Mouse (Mus musculus): ENCODE measurements around the gene Ank3. TPM values are rescaled to one million over a fixed set of nuclear protein-coding genes. Genes with fewer than 3 reads are reported as not detected.
A peak's percentile ranks its signal among the peaks of the same experiment; 100 is the strongest.

Gene Ank3
- polyA plus RNA-seq, 1 experiment from 2014 or later: 13.4 TPM

DNA sequence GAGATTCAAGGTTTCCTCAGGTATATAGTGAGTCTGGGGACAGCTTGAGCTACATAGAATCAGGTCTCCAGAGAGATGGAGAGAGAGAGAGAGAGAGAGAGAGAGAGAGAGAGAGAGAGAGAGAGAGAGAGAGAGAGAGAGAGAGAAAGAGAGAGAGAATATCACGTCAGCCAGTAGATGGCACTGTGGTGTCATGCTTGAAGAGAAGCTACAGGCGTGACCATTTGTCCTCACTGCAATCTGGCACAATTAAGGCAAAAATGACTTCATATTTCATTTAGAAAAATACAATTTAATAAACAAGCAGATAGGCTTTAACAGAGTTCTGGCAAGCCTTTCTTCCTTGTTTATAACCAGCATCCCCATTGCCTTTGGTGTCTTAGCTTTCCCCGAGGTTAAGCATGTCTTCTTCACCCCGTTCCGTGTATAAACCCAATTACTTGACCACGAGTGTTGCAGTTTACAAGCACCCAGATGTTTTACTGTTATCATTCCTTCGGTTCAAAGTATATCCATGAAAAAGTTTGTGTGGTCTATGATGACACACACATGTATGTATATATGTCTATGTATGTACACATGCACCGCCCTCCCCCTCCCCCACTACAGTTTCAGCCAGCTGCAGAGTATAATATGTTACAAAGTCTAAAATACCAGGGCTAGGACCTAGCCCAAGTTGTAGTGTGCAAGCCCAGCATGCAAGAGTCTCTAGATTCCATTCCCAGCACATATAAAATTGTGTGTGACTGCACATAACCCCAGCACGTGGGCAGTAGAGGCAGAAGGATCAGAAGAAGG, 53.8 kb downstream of the Ank3 start:
- no peak for DNase-seq (ENCODE audit: low spot score)
- Histone ChIP-seq H3K27ac (ENCODE audit: low read depth, low read length) (no peak overlapping the region), H3K4me2 (no peak overlapping the region), H3K9ac (ENCODE audit: low read depth, low read length) (no peak overlapping the region), H3K27me3 (replicated peaks; ENCODE audit: control insufficient read depth, insufficient read depth, low read length) (no peaks in the 10 kb centered on the region), H3K4me3 (ENCODE audit: low read depth, low read length) (no peak overlapping the region), H3K4me1 (replicated peaks; ENCODE audit: control insufficient read depth, insufficient read depth, low read length) (no peaks in the 10 kb centered on the region), H3K9me3 (ENCODE audit: control insufficient read depth, low read length) (no peaks in the 10 kb centered on the region), H3K36me3 (ENCODE audit: control insufficient read depth, insufficient read depth, low read length) (no peaks in the 10 kb centered on the region)
- WGBS: 59% methylated on average over 9 of the region's 9 CpGs
- ATAC-seq (replicated peaks; ENCODE audit: low FRiP score): no peak

DNA sequence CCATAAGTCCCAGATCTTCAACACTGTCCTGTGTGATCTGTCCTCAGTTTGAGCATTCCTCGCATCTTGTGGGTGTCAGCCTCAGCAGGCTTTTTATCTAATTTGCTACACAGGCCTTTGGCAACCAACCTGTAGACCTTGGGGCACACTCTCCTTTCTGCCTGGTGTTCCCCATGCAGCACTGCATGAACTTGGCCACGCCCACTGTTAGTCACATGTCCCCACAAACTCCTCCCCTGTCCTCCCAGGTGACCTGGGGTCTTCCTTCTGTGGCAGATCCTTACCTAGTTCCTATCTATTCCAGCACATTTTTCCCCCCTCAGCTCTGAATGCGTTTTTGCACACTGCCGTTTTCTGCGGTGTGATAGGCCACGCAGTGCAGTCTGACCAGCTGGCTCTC, 55.0 kb downstream of the Ank3 start:
- Histone ChIP-seq H3K9me3 (ENCODE audit: control insufficient read depth, low read length) (no peaks in the 10 kb centered on the region), H3K9ac (ENCODE audit: low read depth, low read length) (no peak overlapping the region), H3K4me1 (replicated peaks; ENCODE audit: control insufficient read depth, insufficient read depth, low read length) (no peaks in the 10 kb centered on the region), H3K4me3 (ENCODE audit: low read depth, low read length) (no peak overlapping the region), H3K4me2 (no peak overlapping the region), H3K36me3 (ENCODE audit: control insufficient read depth, insufficient read depth, low read length) (no peaks in the 10 kb centered on the region), H3K27ac (ENCODE audit: low read depth, low read length) (no peak overlapping the region), H3K27me3 (replicated peaks; ENCODE audit: control insufficient read depth, insufficient read depth, low read length) (no peaks in the 10 kb centered on the region)
- DNase-seq (ENCODE audit: low spot score) (peak; percentile 26), ATAC-seq (replicated peaks; ENCODE audit: low FRiP score) (no peak)
- WGBS: 77% methylated on average over 6 of the region's 6 CpGs

- no peaks in the 10 kb centered on the region for H3K9me3 ChIP-seq (ENCODE audit: control insufficient read depth, low read length)
Observed at GRCm38 (mm10) chr10:69454480-69454879, 55.9 kb downstream of the Ank3 start.

DNA sequence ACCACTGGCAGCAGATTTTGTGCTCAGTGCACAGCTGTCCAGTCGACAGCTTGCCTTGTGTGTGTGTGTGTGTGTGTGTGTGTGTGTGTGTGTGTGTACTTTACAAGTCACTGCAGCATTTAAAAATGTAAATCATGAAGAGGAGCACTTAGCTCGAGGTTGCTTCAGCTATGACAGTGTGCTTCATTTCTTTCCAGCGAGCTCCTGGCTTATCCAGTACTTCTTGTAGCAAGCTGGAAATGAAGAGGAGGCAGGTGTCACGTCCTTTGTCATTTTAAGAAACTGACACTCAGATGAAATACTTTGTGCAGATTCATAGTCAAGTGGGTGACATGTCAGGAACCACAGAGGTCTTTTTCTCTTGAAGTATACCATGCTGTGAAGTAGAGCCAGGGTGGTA, 66.3 kb downstream of the Ank3 start:
- ATAC-seq (replicated peaks; ENCODE audit: low FRiP score): no peak
- no peak overlapping the region for H3K4me2 ChIP-seq
- H3K9me3 ChIP-seq (ENCODE audit: control insufficient read depth, low read length): no peaks in the 10 kb centered on the region
- H3K27ac ChIP-seq (ENCODE audit: low read depth, low read length): no peak overlapping the region
- H3K9ac ChIP-seq (ENCODE audit: low read depth, low read length): no peak overlapping the region
- WGBS: 65% methylated on average over 4 of the region's 4 CpGs
- no peaks in the 10 kb centered on the region for H3K4me1 ChIP-seq (replicated peaks; ENCODE audit: control insufficient read depth, insufficient read depth, low read length)
- H3K36me3 ChIP-seq (ENCODE audit: control insufficient read depth, insufficient read depth, low read length): no peaks in the 10 kb centered on the region
- no peaks in the 10 kb centered on the region for H3K27me3 ChIP-seq (replicated peaks; ENCODE audit: control insufficient read depth, insufficient read depth, low read length)
- no peak for DNase-seq (ENCODE audit: low spot score)
- H3K4me3 ChIP-seq (ENCODE audit: low read depth, low read length): no peak overlapping the region

More at GRCm38 (mm10) chr10:69454480-69454879, 55.9 kb downstream of the Ank3 start:
- no peak overlapping the region for H3K4me3 ChIP-seq (ENCODE audit: low read depth, low read length)
- 77% methylated on average over 7 of the region's 7 CpGs for WGBS
- no peak overlapping the region for H3K4me2 ChIP-seq
- no peak overlapping the region for H3K9ac ChIP-seq (ENCODE audit: low read depth, low read length)
- no peaks in the 10 kb centered on the region for H3K4me1 ChIP-seq (replicated peaks; ENCODE audit: control insufficient read depth, insufficient read depth, low read length)
- no peaks in the 10 kb centered on the region for H3K27me3 ChIP-seq (replicated peaks; ENCODE audit: control insufficient read depth, insufficient read depth, low read length)
- no peaks in the 10 kb centered on the region for H3K36me3 ChIP-seq (ENCODE audit: control insufficient read depth, insufficient read depth, low read length)
- no peak overlapping the region for H3K27ac ChIP-seq (ENCODE audit: low read depth, low read length)
- DNase-seq (ENCODE audit: low spot score) (peak; percentile 2), ATAC-seq (replicated peaks; ENCODE audit: low FRiP score) (no peak)

- no peak for ATAC-seq (replicated peaks; ENCODE audit: low FRiP score)
Observed at GRCm38 (mm10) chr10:69465558-69466200, 67.1 kb downstream of the Ank3 start.

GRCm38 (mm10) chr10:69466201-69466585, 67.6 kb downstream of the Ank3 start:
- Histone ChIP-seq H3K9me3 (ENCODE audit: control insufficient read depth, low read length) (no peaks in the 10 kb centered on the region), H3K36me3 (ENCODE audit: control insufficient read depth, insufficient read depth, low read length) (no peaks in the 10 kb centered on the region), H3K4me3 (ENCODE audit: low read depth, low read length) (no peak overlapping the region), H3K27ac (ENCODE audit: low read depth, low read length) (no peak overlapping the region), H3K4me2 (no peak overlapping the region), H3K27me3 (replicated peaks; ENCODE audit: control insufficient read depth, insufficient read depth, low read length) (no peaks in the 10 kb centered on the region), H3K4me1 (replicated peaks; ENCODE audit: control insufficient read depth, insufficient read depth, low read length) (no peaks in the 10 kb centered on the region), H3K9ac (ENCODE audit: low read depth, low read length) (no peak overlapping the region)
- WGBS: 58% methylated on average over 2 of the region's 2 CpGs
- no peak for ATAC-seq (replicated peaks; ENCODE audit: low FRiP score)
- DNase-seq (ENCODE audit: low spot score): no peak

More at GRCm38 (mm10) chr10:69465558-69466200, 67.1 kb downstream of the Ank3 start:
- Histone ChIP-seq H3K36me3 (ENCODE audit: control insufficient read depth, insufficient read depth, low read length) (no peaks in the 10 kb centered on the region), H3K4me1 (replicated peaks; ENCODE audit: control insufficient read depth, insufficient read depth, low read length) (no peaks in the 10 kb centered on the region), H3K27ac (ENCODE audit: low read depth, low read length) (no peak overlapping the region), H3K9me3 (ENCODE audit: control insufficient read depth, low read length) (no peaks in the 10 kb centered on the region), H3K9ac (ENCODE audit: low read depth, low read length) (no peak overlapping the region), H3K27me3 (replicated peaks; ENCODE audit: control insufficient read depth, insufficient read depth, low read length) (no peaks in the 10 kb centered on the region), H3K4me3 (ENCODE audit: low read depth, low read length) (no peak overlapping the region), H3K4me2 (no peak overlapping the region)
- no peak for DNase-seq (ENCODE audit: low spot score)
- WGBS: 80% methylated on average over 11 of the region's 11 CpGs

DNA sequence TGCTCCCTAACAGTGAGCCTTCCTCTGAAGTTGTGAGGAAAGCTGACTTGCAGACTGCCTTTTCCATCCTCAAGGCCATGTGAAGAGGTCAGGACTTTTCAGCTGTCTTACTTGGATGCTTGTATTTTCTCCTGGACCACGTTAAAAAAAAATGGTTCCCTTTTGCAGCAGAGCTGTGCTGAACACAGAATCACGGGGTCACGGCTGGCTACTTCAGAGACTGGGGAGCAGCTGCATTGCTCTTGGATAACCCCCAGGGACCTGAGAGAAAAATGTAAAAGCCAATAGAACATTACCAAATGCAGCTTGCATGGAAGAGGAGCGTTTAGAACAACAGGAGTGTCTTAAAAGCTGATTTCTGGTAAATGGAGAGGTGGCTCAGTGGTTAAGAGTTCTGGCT, 68.0 kb downstream of the Ank3 start:
- Histone ChIP-seq H3K36me3 (ENCODE audit: control insufficient read depth, insufficient read depth, low read length) (no peaks in the 10 kb centered on the region), H3K27ac (ENCODE audit: low read depth, low read length) (no peak overlapping the region), H3K4me2 (no peak overlapping the region), H3K9me3 (ENCODE audit: control insufficient read depth, low read length) (no peaks in the 10 kb centered on the region), H3K4me1 (replicated peaks; ENCODE audit: control insufficient read depth, insufficient read depth, low read length) (no peaks in the 10 kb centered on the region), H3K27me3 (replicated peaks; ENCODE audit: control insufficient read depth, insufficient read depth, low read length) (no peaks in the 10 kb centered on the region), H3K4me3 (ENCODE audit: low read depth, low read length) (no peak overlapping the region), H3K9ac (ENCODE audit: low read depth, low read length) (no peak overlapping the region)
- ATAC-seq (replicated peaks; ENCODE audit: low FRiP score) (no peak), DNase-seq (ENCODE audit: low spot score) (no peak)
- 56% methylated on average over 4 of the region's 4 CpGs for WGBS

DNA sequence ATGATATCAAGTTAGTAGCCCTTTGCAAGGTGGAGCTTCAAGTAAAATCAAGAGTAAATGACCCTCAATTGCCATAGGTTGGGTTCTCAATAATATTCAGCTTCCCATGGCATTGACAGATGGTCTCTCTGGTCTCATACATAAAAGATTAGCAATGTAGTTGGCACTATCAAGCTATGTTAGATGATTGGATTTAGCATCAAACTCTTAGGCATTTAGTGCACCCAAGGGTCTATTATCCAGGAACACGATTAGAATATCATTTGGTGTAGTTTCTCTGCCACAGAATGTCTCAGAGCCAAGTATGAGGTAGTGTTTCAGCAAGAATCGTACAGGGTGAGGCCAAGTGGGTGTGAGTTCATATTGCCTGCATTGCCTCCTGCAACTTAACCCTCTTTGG, 68.6 kb downstream of the Ank3 start:
- DNase-seq (ENCODE audit: low spot score) (no peak), ATAC-seq (replicated peaks; ENCODE audit: low FRiP score) (no peak)
- Histone ChIP-seq H3K27ac (ENCODE audit: low read depth, low read length) (no peak overlapping the region), H3K4me1 (replicated peaks; ENCODE audit: control insufficient read depth, insufficient read depth, low read length) (no peaks in the 10 kb centered on the region), H3K27me3 (replicated peaks; ENCODE audit: control insufficient read depth, insufficient read depth, low read length) (no peaks in the 10 kb centered on the region), H3K9me3 (ENCODE audit: control insufficient read depth, low read length) (no peaks in the 10 kb centered on the region), H3K36me3 (ENCODE audit: control insufficient read depth, insufficient read depth, low read length) (no peaks in the 10 kb centered on the region), H3K4me3 (ENCODE audit: low read depth, low read length) (no peak overlapping the region), H3K9ac (ENCODE audit: low read depth, low read length) (no peak overlapping the region), H3K4me2 (no peak overlapping the region)
- 70% methylated on average over 2 of the region's 2 CpGs for WGBS

DNA sequence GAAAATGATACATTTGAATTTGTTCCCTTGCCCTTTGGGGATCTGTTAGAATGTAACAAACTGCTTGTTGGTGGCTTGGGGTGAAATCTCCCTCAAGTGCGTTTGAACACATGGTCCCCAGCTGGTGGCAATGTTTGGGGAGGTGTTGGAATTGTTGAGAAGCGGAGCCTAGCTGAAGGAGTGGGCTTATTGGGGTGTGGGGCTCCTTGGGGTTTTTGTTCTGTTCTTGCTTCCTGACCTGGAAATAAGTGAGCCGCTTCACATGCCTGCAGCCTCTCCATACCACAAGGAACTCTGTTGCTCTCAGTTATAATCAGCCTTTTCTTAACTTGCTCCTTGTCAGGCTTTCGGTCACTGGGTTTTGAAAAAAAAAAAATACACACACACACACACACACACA, 73.3 kb downstream of the Ank3 start:
- 72% methylated on average over 4 of the region's 4 CpGs for WGBS
- no peak overlapping the region for H3K4me3 ChIP-seq (ENCODE audit: low read depth, low read length)
- no peak overlapping the region for H3K4me2 ChIP-seq
- H3K4me1 ChIP-seq (replicated peaks; ENCODE audit: control insufficient read depth, insufficient read depth, low read length): no peaks in the 10 kb centered on the region
- H3K27ac ChIP-seq (ENCODE audit: low read depth, low read length): no peak overlapping the region
- no peak for DNase-seq (ENCODE audit: low spot score)
- no peaks in the 10 kb centered on the region for H3K27me3 ChIP-seq (replicated peaks; ENCODE audit: control insufficient read depth, insufficient read depth, low read length)
- no peak for ATAC-seq (replicated peaks; ENCODE audit: low FRiP score)
- H3K9ac ChIP-seq (ENCODE audit: low read depth, low read length): no peak overlapping the region
- no peaks in the 10 kb centered on the region for H3K9me3 ChIP-seq (ENCODE audit: control insufficient read depth, low read length)
- H3K36me3 ChIP-seq (ENCODE audit: control insufficient read depth, insufficient read depth, low read length): no peaks in the 10 kb centered on the region

Data from liver, embryonic 11.5 days (tissue).